Mouse (Mus musculus) left cerebral cortex, adult 8-10 months (tissue): ENCODE data around the gene Baz1b. TPM values are rescaled to one million over a fixed set of nuclear protein-coding genes. Genes with fewer than 3 reads are reported as not detected.

ENCODE experiments used
- DNase-seq, 2 experiments: peaks; one replicate each; pipeline ENCODE4 v3.0.0; 2022; ENCODE audit warnings: low spot score in 2 of 2
- total RNA-seq, 4 experiments: library from RNA; stranded (reverse); gene quantifications; 2 replicates each; pipeline ENCODE4 v1.2.4; 2022

Baz1b gene
- total RNA-seq: 10 to 100 TPM; 69.3 to 77.7 (median 73.6) TPM

DNA sequence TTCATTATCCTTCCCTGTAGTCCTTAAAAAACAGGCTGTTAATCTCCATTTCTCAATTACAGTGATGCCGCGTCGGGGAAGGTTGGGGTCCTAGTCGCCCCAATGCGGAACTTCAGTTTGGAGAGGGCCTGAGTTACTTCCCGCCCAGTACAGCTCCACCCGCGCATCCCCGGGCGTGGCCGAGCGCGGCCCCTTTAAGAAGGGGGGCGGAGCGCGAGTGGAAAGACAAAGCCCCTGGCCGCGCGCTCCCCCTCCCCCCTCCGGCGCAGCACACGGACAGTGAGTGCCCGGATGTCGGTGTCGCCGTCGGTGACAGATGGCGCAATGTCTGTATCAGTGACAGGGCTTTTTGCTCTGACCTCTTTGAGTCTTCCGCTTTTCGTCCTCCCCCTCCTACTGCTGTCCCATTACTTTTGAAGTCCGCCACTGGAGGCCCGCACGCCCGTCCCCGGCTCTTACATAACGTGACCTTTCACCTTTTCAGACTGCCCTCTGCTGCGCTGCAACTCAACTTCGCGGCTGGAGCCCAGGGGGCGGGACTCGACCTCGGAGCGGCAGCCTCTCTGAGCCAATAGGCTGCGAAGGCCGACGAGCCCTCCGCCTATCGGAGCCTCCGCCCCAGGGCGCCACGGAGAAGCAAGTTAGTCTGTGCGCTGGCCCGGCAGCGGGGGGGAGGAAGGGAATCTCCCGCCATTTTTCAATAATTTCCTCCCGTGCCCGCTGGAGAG lies at the start of gene Baz1b:
TSS of gene Baz1b (plus strand) at position 644 of the 728 bp plus-strand sequence.
- DNase-seq: peak; percentile 94 to 99

DNA sequence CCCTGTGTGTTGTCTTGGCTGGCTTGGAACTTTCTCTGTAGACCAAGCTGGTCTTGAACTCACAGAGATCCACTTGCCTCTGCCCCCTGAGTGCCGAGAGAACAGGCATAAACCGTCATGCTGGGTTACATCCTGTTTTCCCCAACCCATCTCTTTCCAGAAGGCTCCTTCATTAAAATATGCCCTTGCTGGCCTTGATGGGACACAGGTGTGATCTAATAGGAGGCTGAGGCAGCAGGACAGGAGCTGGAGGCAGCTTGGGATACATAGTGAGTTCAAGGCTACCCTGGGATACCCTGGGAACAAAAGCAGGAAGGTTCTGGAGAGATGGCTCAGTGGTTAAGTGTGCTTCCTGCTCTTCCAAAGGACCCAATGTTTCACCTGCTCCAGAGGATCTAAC lies 47.2 kb upstream of the Baz1b start:
- DNase-seq: no peak

DNA sequence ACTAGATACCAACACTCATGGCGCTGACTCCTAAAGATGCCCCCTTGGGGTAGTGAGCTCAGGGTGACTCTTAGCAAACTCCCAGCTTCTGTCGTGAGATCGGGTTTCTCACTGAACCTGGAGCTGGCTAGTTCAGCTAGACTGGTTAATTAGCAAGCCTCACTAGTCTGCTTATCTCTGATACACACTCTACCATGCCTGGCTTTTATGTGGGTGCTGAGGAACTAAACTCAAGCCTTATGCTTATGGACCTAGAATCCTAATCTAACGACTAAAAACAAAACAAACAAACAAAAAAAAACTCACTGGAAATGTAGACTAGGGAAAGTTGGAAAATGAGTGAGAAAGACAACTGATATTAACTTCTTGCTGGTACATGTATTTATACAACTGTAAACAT lies 42.6 kb upstream of the Baz1b start:
- no peak for DNase-seq

DNA sequence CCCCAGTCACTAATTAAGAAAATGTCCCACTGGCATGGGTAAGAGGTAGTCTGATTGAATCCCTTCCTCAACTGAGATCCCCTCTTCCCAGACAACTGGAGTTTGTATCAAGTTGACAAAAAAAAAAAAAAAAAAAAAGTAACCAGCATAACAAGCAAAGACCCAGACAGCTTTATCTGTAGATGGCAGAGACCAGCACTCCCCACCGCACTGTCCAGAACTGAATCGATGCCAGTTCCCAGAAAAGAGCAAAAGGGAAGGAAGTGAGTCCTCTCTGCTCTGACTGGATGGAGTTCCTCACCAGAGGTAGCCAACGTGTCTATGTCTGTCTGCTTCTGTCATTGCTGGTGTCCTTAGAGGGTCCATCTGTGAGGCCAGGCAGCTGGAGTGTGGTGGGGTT lies 41.5 kb upstream of the Baz1b start:
- no peak for DNase-seq

DNA sequence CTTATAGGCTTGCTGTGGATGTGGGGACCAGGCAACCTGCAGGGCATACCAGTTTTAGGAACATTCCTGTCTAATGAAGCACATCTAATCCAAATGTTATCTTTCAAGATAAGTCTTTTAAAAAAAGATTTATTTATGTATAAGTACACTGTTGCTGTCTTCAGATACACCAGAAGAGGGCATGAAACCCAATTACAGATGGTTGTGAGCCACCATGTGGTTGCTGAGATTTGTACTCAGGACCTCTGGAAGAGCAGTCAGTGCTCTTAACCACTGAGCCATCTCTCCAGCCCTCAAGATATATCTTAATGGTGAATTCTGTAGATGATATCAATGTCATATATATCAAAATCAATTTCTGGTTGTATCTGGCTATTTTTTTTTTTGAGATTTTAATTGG lies 41.1 kb upstream of the Baz1b start:
- DNase-seq: no peak

DNA sequence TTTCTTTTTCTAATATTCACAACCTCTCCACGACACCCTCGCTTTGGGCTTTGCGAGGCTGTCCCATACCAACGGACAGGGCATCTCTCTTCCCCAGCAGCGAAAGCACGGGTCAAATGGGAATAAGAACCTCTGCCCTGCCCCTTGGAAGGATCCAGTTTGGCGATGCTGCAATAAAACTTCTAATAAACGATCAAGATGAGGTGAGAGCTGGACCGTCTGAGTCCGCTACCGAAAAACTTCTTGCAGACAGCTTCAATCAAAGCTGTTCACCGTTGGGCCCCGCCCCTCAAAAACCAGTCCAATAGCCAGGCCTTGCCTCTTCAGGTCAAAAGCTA lies 38.4 kb upstream of the Baz1b start:
- no peak for DNase-seq

DNA sequence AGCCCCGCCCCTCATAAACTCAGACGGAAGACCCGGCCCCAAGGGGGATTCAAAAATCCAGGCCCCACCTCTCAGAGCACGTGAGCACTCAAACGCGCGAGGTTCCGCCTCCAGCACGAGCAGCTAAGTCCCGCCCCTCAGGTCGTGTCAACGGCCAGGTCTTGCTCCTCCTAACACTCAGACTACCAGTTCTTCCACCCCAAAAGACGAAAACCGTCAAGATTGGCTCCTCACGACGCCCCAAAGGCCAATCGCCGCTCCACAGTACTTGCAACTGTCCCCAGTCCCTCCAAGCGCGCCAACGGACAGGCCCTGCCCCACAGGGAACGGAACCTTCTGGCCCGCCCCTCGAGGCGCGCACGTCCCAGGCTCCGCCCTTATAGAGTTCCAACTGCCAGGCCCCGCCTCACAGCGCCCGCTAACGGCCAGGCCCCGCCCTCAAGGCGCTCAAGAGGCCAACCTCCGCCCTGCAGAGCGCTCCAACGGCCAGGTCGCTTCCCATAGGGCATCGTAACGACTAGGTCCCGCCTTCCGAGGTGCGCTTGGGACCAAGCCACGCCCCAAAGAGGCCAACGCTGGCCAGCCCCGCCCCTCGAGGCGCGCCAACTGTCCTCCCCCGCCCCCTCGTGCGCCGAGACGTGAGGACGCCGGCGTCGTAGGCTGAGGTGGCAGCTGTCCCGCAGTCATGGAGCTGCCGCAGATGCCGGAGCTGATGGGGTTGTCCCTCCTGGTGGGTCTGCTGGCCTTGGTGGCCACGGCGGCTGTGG lies 37.8 kb upstream of the Baz1b start, which contains the start of gene Tbl2:
TSS of gene Tbl2 (plus strand) at position 605 of the 767 bp plus-strand sequence.
- peak; percentile 95 to 98 for DNase-seq

DNA sequence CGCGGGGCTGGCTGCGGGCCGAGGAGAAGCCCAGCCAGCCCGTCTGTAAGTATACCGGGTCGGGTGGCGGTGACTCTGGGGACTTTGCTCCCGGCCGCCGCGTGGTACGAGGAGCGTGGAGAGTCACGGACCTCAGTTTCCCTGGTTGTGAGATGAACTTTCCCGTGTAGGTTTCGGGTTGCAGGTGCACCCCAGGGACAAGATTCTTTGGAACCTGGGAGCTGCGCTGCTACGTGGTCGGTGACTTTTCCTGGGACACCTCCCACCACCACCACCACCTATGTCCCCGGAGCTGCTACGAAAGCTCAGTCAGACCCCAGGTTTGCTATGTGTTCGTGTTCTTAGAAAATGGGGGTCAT lies 37.3 kb upstream of the Baz1b start:
- DNase-seq: no peak

DNA sequence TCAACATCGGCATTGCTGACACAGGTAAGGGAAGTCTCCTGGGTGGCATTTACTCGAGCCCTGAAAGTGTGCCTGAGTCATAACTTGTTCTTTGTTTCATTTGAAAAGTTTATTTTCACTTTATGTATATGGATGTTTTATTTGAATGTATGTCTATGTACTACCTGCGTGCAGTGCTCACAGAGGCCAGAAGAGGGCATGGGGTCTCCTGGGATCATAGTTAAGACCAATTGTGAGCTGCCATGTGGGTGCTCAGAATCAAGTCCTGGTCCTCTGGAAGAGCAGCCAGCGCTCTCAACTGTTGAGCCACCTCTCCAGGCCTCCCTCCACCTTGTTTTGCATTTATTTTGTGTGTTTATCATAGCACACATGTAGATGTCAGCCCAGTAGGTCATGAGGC lies 30.6 kb upstream of the Baz1b start:
- no peak for DNase-seq

DNA sequence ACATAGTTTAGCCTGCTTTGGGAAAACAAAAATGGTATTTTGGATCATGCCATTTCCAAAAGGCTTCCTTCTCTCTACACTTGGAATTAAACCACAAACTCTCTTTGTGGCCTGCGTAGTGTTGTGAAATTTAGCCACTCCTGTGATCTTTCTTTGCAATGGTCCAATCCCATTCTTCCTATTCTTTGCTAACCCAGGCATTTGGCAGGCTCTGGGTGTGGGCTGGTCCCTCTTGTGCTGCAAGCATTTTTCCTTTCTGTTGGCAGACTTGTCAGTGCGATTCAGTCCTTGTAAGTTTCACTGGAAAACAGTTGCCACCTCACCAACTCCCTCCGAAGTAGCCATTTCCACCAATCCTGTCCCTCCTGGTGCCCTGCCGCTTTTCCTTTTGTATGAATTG lies 25.8 kb upstream of the Baz1b start:
- peak in 1 of 2 experiments; percentile 63 for DNase-seq

DNA sequence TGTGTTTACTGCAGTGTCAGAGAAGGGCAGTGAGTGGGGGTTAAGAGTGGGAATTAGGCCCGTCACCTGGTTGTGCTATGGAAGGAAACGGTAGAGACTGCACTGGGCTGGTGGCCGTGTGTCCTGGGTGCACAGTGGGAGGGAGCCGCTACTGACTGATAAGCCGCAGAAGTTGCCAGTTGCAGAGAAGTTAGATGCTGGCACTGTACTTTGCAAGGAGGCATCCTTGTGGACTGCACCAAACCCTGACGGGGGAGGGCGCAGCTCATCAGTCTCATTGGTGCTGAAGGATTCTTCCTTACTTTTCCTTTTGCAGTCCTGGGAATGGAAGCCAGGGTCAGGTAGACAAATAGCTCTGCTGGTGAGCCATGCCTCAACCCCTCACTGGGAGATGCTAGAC lies 25.4 kb upstream of the Baz1b start:
- DNase-seq: no peak

DNA sequence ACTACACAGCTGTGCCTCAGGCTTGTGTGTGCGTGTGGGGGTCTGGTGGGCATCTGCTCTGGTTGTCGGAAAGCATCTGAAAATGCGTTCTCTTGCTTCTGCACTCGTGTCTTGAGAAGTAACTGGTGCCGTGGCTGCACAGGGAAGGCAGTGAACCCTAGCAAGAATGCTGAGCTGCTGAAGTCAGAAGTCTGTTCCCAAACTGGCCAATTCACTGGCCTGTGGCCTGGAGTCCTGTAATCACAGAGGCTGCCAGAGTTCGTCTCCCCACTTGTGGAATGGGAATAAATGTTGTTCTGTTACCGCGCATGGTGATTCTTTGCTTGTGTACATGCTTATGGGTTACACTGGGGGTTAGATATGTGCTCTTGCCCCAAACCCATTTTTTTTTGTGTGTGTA lies 24.7 kb upstream of the Baz1b start:
- DNase-seq: no peak

DNA sequence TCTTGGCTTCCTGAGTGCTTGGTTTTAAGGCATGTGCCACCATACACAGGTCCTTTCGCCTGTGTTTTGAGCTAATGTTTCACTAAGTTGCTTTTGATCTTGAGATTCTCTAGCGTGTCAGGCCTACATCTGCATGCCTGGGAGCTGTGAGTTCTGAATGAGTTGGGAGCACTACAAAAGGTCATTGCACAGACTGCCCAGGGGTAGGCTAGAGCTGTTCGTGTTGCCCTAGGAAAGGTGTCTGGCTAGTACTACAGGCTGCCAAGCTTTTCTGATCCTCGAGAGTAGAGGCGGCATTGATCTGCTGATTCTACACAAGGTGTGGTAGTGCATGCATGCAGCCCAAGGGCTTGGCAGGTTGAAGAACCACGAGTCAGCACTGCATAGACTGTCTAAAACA lies 24.2 kb upstream of the Baz1b start:
- DNase-seq: no peak

DNA sequence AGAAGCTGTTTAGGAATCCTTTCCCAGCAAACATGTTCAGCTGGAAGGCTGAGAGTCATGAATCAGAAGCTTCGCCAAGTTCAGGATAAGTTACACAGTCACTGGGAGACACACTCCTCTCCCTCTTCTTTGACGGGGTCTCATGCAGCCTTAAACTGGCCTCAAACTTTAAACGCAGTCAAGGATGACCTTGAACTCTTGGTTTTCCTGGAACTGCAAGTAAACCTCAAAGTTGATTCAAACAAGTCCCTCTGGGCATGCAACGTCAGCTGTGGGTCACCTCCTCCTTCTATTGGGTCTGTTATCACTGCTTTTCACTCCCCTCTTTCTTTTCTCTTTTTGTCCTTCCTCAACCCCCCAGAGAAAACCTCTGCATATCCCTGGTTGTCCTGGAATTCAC lies 20.2 kb upstream of the Baz1b start:
- no peak for DNase-seq

DNA sequence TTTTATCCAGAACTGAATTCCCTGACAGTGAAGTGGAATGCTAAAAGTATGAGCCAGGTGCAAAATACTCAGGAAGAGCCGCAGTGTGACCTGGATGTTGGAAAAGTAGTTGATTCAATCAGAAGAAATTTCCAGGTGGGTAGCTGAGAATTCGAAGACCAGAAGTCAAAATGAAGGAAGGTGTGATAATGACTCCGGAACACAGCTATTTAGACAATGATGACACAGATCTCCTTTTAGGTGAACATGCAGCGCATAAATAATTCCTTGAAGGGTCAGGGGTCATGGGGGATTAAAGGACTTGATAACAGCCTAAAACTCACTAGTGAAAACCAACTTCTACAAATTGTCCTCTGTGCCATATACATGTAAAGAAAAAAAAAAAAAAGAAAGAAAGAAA lies 19.6 kb upstream of the Baz1b start:
- no peak for DNase-seq

DNA sequence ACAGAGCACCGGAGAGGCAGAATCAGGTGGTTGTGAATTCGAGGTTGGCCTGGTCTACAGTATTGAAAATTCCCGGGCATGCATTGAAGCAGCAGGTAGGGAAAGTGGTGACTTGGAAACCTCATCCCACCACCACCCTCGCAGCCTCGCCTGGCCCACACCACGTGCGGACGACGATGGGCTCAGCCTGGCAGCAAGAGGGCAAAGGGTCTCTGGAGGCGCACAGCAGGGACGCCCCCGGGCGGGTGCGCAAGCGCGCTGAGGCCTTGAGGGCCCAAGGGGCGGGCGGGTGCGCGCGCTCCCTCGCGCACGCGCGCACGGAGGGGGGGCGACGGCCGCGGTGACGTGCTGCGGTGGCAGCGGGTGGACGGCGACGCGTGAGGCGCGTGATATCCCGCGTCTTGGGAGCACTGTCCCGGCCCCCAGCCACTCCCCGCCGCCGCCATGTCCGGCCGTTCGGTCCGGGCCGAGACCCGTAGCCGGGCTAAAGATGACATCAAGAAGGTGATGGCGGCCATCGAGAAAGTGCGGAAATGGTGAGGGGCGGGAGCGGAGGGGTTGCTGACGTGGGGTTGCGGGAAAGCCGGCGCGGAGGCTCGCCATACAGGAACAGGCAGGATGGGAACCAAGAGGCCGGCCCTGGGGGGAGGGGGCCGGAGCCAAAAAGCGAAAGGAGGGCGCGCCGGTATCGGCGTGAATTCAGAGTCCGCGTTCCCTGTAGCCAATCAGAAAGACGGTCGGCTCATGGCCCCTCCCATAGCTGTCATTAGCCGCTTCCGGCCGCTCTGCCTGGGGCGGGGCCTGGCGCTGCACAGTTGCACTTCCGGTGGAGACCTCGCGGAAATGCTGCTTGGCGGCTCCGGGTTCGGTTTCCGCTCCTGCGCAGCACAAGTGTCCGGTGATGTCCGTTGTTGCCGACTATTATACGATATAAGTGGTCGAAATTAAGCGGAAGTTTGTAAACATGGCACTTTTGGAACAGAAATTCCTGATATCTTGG lies 18.7 kb upstream of the Baz1b start, which contains the start of gene Bcl7b:
TSS of gene Bcl7b (plus strand) at position 221 of the 1,000 bp plus-strand sequence.
- DNase-seq: peak; percentile 88 to 98

DNA sequence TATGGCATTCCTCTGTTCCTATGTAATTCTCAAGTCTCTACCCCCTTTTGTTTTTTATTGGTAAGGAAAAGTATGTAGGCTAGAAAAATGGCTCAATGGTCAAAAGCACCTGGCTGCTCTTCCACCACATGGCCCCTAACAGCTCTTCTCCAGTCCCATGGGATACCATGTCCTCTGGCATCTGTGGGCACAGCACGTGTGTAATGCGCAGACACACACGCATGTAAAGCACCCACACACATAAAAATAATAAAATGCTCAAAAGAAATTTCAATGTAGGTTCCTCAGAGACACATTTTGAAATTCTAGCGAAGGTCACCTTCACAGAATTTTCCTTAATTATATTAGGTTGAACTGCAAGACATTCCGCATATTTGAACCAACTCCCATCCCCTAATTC lies 17.6 kb upstream of the Baz1b start:
- DNase-seq: no peak

DNA sequence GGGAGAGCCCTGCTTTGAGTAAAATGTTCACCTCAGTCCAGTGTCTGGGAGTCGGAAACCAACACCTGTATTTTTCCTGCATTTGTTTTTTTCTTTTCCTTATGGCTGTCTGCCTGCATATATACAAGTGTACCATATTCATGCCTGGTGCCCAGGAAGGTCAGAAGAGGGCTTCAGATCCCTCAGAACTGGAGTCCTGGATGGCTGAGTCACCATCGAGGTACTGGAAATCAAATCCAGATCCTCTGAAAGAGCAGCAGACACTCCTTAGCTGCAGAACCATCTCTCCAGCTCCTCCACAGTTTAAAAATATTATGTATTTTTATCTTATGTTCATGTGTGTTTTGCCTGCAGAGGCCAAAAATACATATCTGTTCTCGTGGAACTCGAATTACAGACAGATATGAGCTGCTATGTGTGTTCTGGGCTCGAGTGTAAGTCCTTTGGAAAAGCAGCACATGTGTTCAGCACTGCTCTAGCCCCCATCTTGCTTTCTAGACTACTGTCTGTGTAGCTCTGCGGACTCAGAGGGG lies 15.3 kb upstream of the Baz1b start:
- DNase-seq: no peak

DNA sequence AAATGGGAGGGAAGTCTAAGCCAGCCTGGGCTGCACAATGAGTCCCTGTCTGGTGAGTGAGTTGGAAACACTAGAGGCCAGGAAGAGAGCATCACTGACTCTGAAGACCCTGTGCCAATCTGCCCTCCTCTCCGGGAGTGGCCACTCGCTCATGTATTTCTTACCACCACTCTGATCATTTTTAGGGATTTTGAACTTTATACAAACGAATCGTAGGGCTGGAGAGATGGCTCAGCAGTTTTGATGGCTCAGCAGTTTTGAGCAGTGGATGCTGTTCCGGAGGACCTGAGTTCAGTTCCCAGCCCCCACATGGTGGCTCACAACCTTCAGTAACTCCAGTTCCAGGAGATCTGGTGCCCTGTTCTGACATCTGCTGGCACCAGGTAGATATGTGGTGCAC lies 14.1 kb upstream of the Baz1b start:
- no peak for DNase-seq

DNA sequence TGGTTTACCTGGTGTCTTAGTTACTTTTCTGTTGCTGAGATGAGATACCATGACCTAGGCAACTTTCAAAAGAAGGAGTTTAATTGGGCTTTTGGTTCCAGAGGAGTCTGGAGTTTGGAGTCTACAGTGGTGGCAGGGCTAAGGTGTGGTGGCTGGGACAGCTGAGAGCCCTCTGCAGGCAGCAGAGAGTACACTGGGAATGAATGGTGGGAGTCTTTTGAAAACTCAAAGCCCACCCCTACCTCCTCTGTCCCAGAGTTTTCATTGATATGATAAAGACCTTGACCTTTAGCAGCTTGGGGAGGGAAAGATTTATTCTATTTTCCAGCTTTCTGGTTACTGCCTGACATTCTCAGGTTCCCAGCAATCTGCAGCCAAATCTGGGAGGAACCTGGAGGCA lies 12.0 kb upstream of the Baz1b start:
- no peak for DNase-seq

DNA sequence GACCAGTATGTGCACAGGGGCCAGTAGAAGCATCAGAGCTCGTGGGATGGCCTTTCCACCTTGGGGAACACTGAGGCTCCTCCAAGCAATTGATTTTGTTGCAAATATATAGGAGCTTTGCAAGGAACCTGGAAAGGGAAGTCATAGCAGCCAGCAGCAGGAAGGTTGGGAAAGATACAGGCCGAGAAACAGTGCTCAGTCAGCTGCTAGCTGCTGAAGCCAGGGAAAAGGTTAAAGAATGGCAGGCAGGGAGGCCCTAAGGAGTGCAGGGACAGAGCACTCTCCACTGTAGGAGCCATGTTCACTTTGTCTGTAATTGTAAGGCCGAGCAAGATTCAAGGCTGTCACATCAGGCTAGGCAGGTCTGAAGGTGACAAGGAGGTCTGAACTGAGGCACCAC lies 8.5 kb upstream of the Baz1b start:
- no peak for DNase-seq

DNA sequence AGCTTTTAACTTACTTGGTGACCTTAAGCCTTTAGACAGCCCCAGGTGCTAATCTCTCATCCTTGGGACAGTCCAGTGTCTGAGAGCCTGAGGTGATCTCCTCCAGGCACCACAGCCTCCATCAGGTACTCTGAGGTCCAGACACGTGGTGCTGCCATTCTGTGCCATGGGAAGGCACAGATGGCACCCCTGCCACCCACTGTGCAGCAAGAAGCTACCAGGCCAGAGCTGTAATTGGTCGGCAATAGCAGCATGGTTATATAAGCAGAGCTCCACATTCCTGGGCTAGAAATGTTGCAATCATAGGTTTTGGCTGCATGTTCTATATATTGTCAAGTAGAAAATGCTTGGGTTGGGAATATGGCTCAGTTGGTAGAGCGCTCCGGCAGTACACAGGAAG lies 8.1 kb upstream of the Baz1b start:
- DNase-seq: peak in 1 of 2 experiments; percentile 80
